Mouse (Mus musculus) embryonic facial prominence, embryonic 12.5 days (tissue): ENCODE measurements at regions not wholly inside any gene's neighbourhood (a gene's known extent, or its start where the extent isn't known, plus 50 kb on each side); places are given as distances from the start of the nearest gene placed in this dataset.

Source experiments
- ATAC-seq: fragments of 200-750 bp; cut with Nextera tagmentation; 2 replicates; pipeline ENCODE4 v1.8.0; 2017; ENCODE audit not compliant: insufficient number of reproducible peaks, insufficient read depth, low FRiP score, low TSS enrichment
- H3K27ac ChIP-seq: fragments of 300-500 bp; sonication (generic); 2 replicates; pipeline ENCODE4 v1.5.1; 2016; ENCODE audit warnings: mild to moderate bottlenecking
- H3K27me3 ChIP-seq: fragments of 300-500 bp; sonication (generic); 2 replicates; pipeline ENCODE4 v1.6.1; 2016; ENCODE audit warnings: mild to moderate bottlenecking, moderate library complexity
- H3K36me3 ChIP-seq: fragments of 300-500 bp; sonication (generic); 2 replicates; pipeline ENCODE4 v1.6.1; 2016; ENCODE audit warnings: mild to moderate bottlenecking
- H3K4me1 ChIP-seq: fragments of 300-500 bp; sonication (generic); 2 replicates; pipeline ENCODE4 v1.6.1; 2016
- H3K4me2 ChIP-seq: fragments of 300-500 bp; sonication (generic); replicated peaks from 2 replicates; pipeline ENCODE4 v1.6.1; 2016; ENCODE audit warnings: mild to moderate bottlenecking, moderate library complexity
- H3K4me3 ChIP-seq: fragments of 300-500 bp; sonication (generic); 2 replicates; pipeline ENCODE4 v1.5.1; 2016; ENCODE audit warnings: mild to moderate bottlenecking
- H3K9ac ChIP-seq: fragments of 300-500 bp; sonication (generic); 2 replicates; pipeline ENCODE4 v1.6.1; 2016; ENCODE audit warnings: mild to moderate bottlenecking, moderate library complexity
- H3K9me3 ChIP-seq: fragments of 300-500 bp; sonication (generic); 2 replicates; pipeline ENCODE4 v1.6.1; 2016; ENCODE audit warnings: mild to moderate bottlenecking, moderate library complexity
- WGBS: fragments of 180-500 bp; shearing (Covaris S2); methylation state at CpG from one replicate; pipeline ENCODE4 v1.1.7; 2016; 5-methylcytosine and 5-hydroxymethylcytosine counted together

GRCm38 (mm10) chr1:34642304-34642893 lies 62.9 kb downstream of the Amer3 start:
- Histone ChIP-seq H3K4me2 (no peak overlapping the region), H3K9me3 (no peaks in the 10 kb centered on the region), H3K4me1 (no peaks in the 10 kb centered on the region), H3K27me3 (no peaks in the 10 kb centered on the region), H3K4me3 (no peak overlapping the region), H3K36me3 (no peaks in the 10 kb centered on the region), H3K9ac (no peak overlapping the region), H3K27ac (no peak overlapping the region)
- ATAC-seq, result no peak
- 36% methylated on average over 13 of the region's 13 CpGs for WGBS

- no peak overlapping the region for H3K9ac ChIP-seq
Observed at GRCm38 (mm10) chr1:34653963-34654644, 74.6 kb downstream of the Amer3 start.

DNA sequence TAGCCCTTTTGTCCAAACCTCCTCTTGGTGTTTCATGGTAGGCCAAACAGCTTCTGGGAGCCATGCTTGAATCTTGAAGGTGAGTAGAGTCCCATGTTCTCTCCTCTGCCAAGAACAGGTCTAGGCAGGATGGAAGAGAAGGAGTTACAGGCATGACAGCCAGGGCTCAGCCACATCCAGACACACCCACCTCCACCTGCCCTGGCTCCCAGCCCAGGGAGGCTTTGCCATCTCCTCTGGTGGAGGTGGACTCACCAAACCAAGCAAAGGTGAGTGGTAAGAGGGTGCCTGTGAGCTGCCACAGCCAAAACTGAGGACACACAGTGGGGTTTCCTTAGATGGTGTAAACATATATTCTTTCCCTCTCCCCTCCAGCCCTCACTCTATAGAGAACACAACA lies 78.0 kb downstream of the Amer3 start:
- no peak for ATAC-seq
- Histone ChIP-seq H3K27ac (no peak overlapping the region), H3K4me3 (no peak overlapping the region), H3K4me1 (no peaks in the 10 kb centered on the region), H3K9ac (no peak overlapping the region), H3K36me3 (no peaks in the 10 kb centered on the region), H3K9me3 (no peaks in the 10 kb centered on the region), H3K27me3 (no peaks in the 10 kb centered on the region), H3K4me2 (no peak overlapping the region)

More at GRCm38 (mm10) chr1:34653963-34654644, 74.6 kb downstream of the Amer3 start:
- 87% methylated on average over 10 of the region's 10 CpGs for WGBS
- no peak overlapping the region for H3K4me2 ChIP-seq
- no peaks in the 10 kb centered on the region for H3K9me3 ChIP-seq
- no peak overlapping the region for H3K4me3 ChIP-seq
- no peak overlapping the region for H3K27ac ChIP-seq
- no peaks in the 10 kb centered on the region for H3K36me3 ChIP-seq
- no peaks in the 10 kb centered on the region for H3K4me1 ChIP-seq
- ATAC-seq, result no peak
- H3K27me3 ChIP-seq, result no peaks in the 10 kb centered on the region

DNA sequence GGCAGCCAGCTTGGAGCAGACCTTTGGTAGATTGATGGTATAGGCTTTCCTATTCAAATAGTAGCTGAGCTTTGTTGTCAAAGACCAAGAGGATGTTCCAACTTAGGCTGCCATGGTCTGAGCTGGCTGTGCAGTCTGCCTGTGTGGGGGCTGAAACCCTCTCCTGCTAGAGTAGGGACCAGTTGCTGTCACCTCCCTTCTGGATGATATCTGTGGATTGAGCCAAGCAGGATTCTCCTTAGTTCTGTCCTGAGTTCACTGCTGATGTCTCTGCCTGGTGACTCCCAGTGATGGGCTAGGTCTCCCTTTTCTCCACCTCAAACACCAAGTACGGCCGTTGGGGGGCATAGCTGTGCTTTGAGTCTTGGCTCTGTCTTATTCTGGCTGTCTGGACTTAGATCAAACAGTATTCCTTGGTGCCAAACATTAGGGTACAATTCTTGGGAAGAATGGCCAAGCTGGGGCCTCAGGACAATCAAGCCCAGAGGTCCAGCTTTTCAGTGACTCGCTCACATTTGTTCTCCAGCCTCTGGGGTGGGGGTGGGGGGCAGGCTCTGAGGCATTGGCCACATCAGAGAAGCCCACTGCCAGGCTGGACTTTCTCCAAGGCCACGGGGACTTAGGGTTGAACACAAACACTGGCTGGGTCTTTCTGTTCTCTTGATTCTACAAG lies 84.6 kb downstream of the Amer3 start:
- WGBS, result 88% methylated on average over 4 of the region's 4 CpGs
- Histone ChIP-seq H3K4me3 (no peak overlapping the region), H3K27ac (no peak overlapping the region), H3K9me3 (no peaks in the 10 kb centered on the region), H3K4me2 (no peak overlapping the region), H3K27me3 (no peaks in the 10 kb centered on the region), H3K9ac (no peak overlapping the region), H3K36me3 (no peaks in the 10 kb centered on the region), H3K4me1 (no peaks in the 10 kb centered on the region)
- ATAC-seq, result no peak

DNA sequence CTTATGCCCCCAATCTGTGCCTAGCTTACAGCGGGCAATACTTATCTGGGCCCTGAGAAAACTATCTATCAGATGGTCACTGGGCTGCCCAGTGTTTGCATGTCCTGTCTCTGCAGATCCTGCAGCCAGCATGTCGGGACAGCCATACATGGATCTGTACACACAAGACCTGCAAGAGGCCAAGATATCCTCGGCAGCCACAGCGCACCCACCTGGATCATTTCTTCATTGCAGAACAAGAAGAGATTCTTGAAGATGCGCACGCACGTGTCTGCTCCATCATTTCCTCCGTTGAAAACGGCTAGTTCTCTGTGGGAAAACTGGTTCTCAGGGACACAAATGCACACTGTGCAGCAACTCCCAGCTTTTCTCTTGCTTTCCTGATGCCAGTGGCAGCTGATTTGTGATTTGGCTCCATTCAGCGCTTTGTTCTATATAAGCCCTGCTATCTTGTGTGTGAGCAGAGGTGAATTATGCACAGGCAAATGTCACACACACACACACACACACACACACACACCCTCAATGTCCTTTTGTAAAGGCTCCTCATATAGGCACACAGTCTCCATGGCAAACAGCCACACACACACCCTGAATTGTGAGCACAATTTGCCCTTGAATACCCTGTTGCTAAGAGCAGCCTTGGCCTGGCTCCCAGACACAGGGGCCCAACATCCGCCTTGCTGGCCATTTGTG lies 85.5 kb downstream of the Amer3 start:
- ATAC-seq, result no peak
- Histone ChIP-seq H3K9ac (no peak overlapping the region), H3K4me1 (no peaks in the 10 kb centered on the region), H3K4me2 (no peak overlapping the region), H3K36me3 (no peaks in the 10 kb centered on the region), H3K9me3 (no peaks in the 10 kb centered on the region), H3K4me3 (no peak overlapping the region), H3K27ac (no peak overlapping the region), H3K27me3 (no peaks in the 10 kb centered on the region)
- 81% methylated on average over 11 of the region's 11 CpGs for WGBS

DNA sequence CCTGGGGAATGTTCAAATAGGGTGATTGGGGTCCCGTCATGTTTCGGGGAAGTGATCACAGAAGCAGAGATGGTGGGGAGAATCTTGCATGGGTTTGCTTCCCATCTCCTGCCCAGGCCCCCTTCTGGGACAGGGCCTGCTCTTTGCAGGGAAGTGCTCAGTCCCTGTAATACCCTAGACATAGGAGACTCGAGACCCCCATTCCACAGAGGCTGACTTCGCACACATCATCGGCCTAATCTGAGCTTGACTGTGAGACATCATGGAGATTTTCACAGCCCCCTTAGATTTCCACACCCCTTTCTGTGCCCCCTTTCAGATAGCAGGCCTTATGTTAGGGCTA lies 86.0 kb downstream of the Amer3 start:
- 84% methylated on average over 5 of the region's 5 CpGs for WGBS
- Histone ChIP-seq H3K9me3 (no peaks in the 10 kb centered on the region), H3K27me3 (no peaks in the 10 kb centered on the region), H3K4me1 (no peaks in the 10 kb centered on the region), H3K9ac (no peak overlapping the region), H3K4me2 (no peak overlapping the region), H3K36me3 (no peaks in the 10 kb centered on the region), H3K27ac (no peak overlapping the region), H3K4me3 (no peak overlapping the region)
- no peak for ATAC-seq

DNA sequence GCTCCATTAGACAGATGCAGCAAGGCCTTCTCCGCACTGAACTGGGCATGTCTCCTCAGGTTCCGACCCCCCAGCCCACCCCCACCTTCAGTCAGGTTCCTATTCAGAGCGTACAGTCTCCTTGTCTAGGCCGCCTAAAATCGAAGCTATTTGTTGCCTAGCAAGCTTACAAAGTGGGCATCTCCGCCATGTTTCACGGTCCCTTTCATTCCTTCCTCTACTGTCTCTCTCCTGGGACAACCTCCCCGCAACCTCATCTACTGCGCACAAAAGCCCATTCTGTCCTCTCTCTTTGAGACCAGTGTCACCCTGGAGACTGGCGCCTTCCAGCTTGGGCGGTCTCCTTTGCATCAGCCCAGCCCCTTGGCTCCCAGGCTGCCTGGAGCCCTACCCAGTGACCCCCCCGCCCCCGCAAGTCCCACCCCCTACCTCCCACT lies 86.8 kb downstream of the Amer3 start:
- no peak overlapping the region for H3K4me3 ChIP-seq
- WGBS, result 71% methylated on average over 13 of the region's 13 CpGs
- H3K4me1 ChIP-seq, result no peaks in the 10 kb centered on the region
- H3K4me2 ChIP-seq, result no peak overlapping the region
- no peaks in the 10 kb centered on the region for H3K27me3 ChIP-seq
- H3K9ac ChIP-seq, result no peak overlapping the region
- ATAC-seq, result no peak
- H3K36me3 ChIP-seq, result no peaks in the 10 kb centered on the region
- H3K27ac ChIP-seq, result no peak overlapping the region
- H3K9me3 ChIP-seq, result no peaks in the 10 kb centered on the region

DNA sequence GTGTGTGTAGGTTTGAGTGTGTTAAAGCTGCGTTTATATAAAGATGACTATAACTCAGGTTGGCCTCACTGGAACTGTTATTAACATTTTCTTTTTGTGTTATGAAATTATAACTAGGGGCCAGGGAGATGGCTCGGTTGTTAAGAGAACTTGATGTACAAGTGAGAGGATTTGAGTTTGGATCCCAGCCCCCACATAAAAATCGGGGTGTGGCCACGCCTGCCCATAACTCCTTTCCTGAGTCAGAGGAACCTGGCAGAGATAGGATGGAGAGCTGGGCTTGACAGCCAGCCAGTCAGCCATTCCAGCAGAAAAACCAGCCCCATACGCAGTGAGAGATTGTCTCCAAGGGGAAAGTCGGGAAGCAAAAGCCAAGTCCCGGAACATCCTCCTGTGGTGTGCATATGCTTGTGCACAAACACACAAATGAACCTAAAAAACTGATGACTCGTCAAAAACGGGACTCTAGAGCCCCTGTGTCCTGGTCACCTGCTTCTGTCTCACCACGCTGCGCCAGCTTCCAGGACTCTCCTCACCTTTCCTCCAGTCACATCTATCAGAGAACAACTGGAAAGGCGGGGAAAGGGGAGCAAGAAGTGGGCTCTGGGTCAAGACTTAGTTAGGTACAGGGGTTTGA lies 97.8 kb downstream of the Amer3 start:
- H3K4me2 ChIP-seq, result peak overlapping the region; percentile 81
- H3K36me3 ChIP-seq, result no peaks in the 10 kb centered on the region
- peaks cover 8% of the 10 kb centered on the region; the same call in 1 of the 2 replicates for H3K4me1 ChIP-seq
- H3K9me3 ChIP-seq, result no peaks in the 10 kb centered on the region
- H3K4me3 ChIP-seq, result no peak overlapping the region
- H3K27me3 ChIP-seq, result peaks cover 53% of the 10 kb centered on the region
- ATAC-seq, result no peak
- no peak overlapping the region for H3K9ac ChIP-seq
- 50% methylated on average over 12 of the region's 12 CpGs for WGBS
- H3K27ac ChIP-seq, result no peak overlapping the region

DNA sequence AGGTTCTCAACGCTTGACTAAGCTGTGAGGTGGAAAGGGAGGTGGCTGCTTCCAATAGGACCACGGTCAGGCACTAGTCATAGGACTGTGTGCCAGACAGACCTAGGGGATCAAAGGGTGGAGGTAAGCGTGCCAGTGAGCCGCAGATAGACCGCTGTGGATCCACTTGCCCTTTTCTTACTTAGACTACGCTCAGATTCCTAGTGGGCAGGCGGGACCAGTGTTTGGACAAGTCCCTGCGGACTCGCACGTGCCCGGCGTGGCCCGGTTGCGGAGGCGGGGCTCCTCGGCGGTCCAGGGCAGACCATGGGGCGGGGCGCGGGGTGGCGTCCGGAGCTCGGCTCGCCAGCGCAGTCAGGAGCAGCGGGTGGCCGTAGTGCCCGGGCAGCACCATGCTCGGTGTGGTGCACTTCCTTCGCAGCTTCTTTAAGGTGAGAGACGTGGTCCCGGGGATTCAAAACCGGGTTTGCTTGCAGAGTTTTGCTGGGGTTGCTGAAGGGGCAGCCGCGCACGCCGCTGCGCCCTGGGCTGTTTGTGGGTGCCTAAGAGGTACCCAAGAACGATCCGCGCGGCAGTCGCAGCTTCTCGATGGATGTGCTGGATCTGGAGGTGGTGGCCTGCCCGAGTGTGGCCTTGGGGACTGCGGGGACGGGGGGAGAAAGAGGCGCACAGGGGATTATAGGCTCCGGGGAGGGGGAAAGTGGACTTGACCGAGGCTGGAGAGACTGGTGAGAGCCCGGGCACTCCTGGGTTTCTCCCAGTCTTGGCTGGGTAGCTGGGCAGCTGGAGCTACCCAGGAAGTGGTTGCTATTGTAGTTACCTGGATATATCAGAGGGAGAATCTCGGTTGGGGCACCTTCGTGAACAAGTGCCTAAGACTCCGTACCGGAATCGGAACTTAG lies 98.6 kb downstream of the Amer3 start:
- Histone ChIP-seq H3K27me3 (peaks cover 53% of the 10 kb centered on the region), H3K9me3 (no peaks in the 10 kb centered on the region), H3K4me2 (peak overlapping the region; percentile 81), H3K36me3 (no peaks in the 10 kb centered on the region), H3K9ac (peak overlapping the region; percentile 35), H3K4me1 (peaks cover 8% of the 10 kb centered on the region; the same call in 1 of the 2 replicates), H3K27ac (no peak overlapping the region), H3K4me3 (peak overlapping the region; percentile 45)
- WGBS, result 1% methylated on average over 56 of the region's 56 CpGs
- ATAC-seq, result no peak

- under 1% methylated on average over 9 of the region's 9 CpGs for WGBS
- ATAC-seq, result no peak
- peaks cover 8% of the 10 kb centered on the region; the same call in 1 of the 2 replicates for H3K4me1 ChIP-seq
Observed at GRCm38 (mm10) chr1:34678734-34679068, 99.2 kb downstream of the Amer3 start.

GRCm38 (mm10) chr1:34686539-34686938 lies 107.1 kb downstream of the Amer3 start:
- 64% methylated on average over 2 of the region's 2 CpGs for WGBS
- no peak overlapping the region for H3K4me2 ChIP-seq
- no peaks in the 10 kb centered on the region for H3K4me1 ChIP-seq
- H3K9ac ChIP-seq, result no peak overlapping the region
- H3K36me3 ChIP-seq, result no peaks in the 10 kb centered on the region
- ATAC-seq, result no peak
- no peak overlapping the region for H3K27ac ChIP-seq
- H3K27me3 ChIP-seq, result no peaks in the 10 kb centered on the region
- no peak overlapping the region for H3K4me3 ChIP-seq
- H3K9me3 ChIP-seq, result no peaks in the 10 kb centered on the region

More at GRCm38 (mm10) chr1:34678734-34679068, 99.2 kb downstream of the Amer3 start:
- peak overlapping the region; percentile 45 for H3K4me3 ChIP-seq
- H3K9me3 ChIP-seq, result no peaks in the 10 kb centered on the region
- H3K36me3 ChIP-seq, result no peaks in the 10 kb centered on the region
- peak overlapping the region; percentile 81 for H3K4me2 ChIP-seq
- no peak overlapping the region for H3K9ac ChIP-seq
- peaks cover 53% of the 10 kb centered on the region for H3K27me3 ChIP-seq
- H3K27ac ChIP-seq, result no peak overlapping the region
